Mouse (Mus musculus): ENCODE results near the gene Rhobtb3. TPM values are rescaled to one million over a fixed set of nuclear protein-coding genes. Genes with fewer than 3 reads are reported as not detected.

The Rhobtb3 gene
- 3.2 and 4.9 TPM in 2 replicates for polyA plus RNA-seq (2015; fragmentation: Nextera tagmentation; extraction: Ambion mirVana)

DNA sequence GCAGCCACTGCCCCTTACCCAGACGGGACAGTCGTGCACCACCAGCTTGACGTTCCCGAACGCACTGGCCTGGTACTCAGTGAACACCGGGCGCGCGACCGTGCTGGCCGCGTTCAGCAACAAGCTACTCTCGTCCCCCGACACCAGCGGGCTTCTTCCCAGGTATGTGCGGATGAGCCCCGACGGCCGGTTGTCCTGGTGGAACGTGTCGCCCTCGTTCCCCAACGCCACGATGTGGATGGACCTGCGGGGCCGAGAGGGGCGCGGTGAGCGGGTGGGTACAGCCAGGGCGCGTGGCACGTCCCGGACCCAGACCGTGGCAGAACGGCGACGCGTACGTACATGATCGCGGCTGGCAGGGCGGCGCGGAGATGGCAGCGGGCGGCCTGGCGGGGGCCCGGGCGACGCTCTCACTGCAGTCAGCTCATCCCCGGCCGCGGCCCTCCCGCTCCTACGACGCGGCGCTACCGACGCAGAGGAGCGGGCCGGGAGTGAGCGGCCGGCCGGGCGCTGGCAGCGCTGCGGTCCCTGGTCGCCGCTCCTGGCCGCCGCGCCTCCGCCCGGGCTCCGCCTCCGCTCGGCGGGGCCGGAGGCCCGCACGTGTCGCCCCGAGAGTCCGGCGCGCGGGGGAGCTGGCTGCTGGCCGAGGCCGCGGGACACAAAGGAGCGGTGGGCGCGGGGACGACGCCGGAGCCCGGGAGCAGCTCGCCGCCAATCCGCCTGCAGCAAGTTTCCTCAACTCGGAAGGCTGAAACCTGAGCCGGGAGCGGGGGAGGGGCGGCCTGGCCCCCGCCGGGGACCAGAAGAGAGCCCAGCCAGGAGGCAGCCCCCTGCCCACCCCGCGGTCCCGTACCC is at the start of gene Rhobtb3:
Rhobtb3 (minus strand) TSS at position 737 of the 855 bp plus-strand sequence.
- DNase-seq (ENCODE audit: low spot score) = peak; percentile 40

DNA sequence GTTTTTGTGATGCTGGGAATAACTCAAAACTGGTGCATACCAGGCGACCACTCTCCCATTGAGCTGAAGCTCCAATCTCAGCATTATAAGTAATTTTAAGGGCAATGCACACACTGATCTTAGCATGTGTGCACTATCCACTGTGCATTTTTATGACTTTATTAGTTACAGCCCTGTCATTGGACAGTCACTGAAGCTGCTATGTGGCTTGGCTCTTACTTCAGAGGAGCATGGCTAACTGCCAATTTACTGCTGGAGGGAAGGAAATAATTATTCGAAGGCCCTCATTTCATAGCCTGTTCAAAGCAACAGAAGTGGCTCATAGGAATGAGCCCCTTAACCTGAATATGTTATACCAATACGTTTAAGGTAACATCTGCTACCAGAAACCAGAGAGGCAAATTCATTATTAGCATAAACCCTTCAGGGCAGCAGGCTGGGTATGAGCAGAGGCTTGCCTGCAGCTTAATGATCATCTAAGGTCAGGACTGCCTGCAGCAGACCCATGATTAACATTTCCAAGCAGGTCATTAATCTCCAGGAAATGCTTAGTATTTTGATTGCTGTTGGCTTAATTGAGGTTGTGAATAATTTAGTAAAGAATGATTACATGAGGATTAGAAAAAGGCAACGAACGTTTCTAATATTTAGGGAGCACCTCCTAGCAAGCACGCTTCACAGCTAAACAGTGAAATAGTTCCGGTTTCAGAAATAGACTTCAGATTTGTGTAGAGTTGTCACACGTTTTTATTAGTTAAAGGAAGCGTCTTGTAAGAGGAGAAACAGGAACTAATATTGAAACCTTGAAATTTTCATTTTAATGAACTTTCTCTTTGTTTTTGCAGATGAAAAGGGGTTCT is 48.7 kb upstream of the Rhobtb3 start:
- DNase-seq (ENCODE audit: low spot score) = no peak

DNA sequence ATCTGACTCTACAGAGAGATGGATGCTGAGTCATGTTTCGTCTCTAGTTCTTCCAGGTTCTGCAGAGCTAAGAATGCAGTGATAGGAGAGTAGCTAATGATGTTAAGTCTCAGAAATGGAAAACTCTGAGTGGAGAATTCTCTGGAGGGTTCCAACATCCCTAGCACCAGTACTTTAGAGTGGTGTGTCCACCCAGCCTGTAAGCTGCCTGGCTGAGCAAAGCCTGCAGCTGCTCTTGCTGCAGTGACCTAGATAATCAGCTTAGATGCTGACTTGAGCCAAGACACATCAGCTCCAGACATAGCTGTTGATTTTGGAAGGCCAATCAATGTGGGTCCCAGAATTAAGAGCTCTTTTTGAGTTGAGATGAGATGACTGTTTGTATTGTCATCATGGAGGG is 44.4 kb upstream of the Rhobtb3 start:
- no peak for DNase-seq (ENCODE audit: low spot score)

DNA sequence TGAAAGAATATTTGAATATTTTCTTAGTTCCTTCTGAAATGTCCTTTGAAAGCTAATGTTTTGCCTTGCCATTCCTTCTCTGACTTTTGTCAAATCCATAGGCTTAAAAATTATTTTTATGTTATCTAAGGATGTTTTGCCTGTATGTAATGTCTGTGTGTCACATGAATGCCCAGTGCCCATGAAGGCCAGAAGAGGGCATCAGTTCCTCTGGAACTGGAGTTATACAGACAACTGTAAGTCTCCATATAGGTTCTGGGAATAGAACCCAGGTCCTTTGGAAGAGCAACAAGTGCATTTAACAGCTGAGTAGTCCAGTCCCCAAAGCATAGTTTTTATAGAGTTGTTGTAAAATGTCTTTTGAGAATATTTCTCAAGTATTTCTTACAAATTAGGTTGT is 38.2 kb upstream of the Rhobtb3 start:
- peak; percentile 14 for DNase-seq (ENCODE audit: low spot score)

DNA sequence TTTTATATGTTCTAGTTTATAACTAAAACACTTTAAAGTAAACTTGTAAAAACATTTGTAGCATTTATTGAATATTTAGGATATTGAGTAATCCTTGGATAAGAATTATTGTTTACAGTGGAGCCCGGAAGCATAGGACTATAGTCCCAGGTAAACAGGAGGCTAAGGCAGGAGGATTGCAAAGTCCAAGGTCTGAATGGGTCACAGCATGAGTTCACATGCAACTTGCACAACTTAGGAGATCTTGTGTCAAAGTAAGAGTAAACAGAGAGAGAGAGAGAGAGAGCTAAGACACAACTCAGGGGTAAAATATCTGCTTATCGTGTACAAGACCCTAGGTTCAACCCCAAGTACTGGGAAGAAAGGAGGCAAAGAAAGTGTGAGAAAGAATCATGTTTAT is 32.9 kb upstream of the Rhobtb3 start:
- DNase-seq (ENCODE audit: low spot score) = no peak

DNA sequence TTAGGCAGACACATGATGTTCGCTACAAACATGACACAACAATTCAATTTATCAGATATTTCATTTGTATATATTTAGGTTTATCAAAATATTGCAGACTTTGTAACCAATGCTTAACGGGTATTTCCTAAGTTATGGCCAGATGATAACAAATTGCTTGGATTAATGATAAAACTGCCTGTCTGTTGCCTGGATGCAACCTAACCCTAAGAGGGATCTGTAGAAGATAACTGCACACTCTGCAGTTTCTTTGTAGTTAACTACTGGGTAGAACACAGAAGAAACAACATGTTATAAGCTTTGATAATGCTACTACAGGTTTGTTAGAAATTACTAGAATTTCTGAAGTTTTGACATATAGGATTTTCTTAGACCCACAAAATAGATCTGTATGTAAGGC is 32.5 kb upstream of the Rhobtb3 start:
- DNase-seq (ENCODE audit: low spot score) = no peak

DNA sequence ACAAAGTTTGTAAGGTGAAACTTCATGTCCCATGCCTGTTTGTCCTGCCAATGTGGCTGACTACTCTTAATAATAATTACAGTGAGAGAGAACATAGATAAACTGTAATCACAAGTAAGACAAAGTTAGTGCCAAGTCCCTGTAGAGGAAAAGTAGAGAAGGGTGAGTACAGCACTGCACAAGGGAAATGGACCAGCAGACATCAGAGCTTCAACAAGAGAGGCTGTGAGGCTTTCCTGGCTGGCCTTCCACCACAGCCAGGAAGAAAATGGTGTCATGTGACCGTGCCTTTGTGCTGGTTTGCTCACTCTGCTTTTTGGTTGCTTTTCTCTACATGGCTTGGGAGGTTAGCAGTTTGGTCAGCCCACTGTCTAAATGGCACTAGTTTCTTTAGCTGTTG is 31.9 kb upstream of the Rhobtb3 start:
- DNase-seq (ENCODE audit: low spot score) = no peak

DNA sequence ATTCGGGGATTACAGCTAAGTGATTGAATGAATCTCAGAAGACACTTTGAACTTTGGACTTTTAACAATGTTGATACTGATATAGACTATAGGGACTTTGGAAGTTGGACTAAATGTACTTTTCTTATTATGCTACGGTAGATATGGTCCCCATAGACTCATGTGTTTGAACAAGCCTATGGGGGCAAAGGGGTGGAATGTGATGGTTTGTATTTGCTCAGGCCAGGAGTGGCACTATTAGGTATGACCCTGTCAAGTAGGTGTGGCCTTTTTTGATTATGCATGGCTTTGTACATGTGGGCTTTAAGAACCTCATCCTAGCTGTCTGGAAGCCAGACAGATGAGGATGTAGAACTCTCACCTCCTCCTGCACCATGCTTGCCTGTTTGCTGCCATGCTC is 30.8 kb upstream of the Rhobtb3 start:
- DNase-seq (ENCODE audit: low spot score) = no peak

DNA sequence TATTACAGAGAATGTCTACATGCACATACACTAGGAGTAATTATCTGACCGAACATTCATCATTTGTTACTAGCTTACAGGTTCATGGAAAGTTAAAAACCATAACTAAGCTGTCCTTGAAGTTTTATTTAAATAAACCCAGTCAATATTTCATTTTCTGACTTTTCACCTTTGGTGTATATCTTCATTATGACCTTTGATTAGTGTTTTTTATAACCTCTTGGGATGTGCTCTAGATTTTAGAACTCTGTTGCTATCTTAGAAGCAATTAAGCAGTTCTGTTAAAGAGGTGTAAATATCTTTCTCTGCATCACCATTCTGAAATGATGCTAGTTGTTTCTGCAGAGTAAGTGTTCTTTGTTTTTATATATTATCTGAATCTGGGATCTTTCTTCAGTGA is 23.1 kb upstream of the Rhobtb3 start, which contains the start of gene Spata9:
Spata9 (plus strand) TSS at position 301 of the 400 bp plus-strand sequence.
- no peak for DNase-seq (ENCODE audit: low spot score)

DNA sequence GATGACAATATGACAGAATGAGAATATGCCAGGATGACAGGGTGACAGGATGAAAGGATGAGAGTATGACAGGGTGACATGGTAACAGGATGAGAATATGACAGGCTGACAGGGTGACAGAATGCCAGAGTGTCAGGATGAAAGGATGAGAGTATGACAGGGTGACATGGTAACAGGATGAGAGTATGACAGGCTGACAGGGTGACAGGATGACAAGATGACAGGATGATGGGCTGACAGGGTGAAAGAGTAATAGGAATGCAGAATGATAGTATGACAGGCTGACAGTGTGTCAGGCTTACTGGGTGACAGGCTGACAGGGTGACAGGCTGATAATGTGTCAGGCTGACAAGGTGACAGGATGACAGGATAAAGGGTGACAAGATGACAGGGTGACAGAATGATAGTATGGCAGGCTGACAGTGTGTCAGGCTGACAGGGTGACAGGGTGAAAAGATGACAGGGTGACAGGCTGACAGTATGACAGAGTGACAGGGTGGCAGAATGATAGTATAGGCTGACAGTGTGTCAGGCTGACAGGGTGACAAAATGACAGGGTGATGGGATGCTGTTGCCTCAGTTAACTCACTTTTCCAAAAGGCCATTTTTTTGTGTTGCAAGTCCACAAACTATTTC is 11.8 kb upstream of the Rhobtb3 start:
- DNase-seq (ENCODE audit: low spot score) = no peak

DNA sequence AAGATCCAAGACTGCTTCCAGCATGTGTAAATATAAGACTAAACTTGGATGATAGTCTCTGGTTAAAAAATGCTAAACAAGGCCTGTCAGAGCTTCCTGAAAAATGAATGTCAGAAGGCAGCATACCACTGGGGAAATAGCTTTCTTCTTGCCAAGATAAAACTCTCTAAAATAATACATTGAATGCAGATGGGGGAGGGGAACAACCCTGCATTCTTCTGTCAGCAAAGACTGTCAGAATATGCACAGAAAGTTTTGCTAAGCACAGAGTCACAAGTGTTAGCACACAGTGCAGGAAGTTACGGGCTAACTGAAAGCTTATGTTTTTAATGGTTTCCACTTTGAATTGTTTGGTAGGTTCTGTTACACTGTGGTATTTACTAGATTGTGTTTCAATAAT is 6.6 kb upstream of the Rhobtb3 start:
- no peak for DNase-seq (ENCODE audit: low spot score)

DNA sequence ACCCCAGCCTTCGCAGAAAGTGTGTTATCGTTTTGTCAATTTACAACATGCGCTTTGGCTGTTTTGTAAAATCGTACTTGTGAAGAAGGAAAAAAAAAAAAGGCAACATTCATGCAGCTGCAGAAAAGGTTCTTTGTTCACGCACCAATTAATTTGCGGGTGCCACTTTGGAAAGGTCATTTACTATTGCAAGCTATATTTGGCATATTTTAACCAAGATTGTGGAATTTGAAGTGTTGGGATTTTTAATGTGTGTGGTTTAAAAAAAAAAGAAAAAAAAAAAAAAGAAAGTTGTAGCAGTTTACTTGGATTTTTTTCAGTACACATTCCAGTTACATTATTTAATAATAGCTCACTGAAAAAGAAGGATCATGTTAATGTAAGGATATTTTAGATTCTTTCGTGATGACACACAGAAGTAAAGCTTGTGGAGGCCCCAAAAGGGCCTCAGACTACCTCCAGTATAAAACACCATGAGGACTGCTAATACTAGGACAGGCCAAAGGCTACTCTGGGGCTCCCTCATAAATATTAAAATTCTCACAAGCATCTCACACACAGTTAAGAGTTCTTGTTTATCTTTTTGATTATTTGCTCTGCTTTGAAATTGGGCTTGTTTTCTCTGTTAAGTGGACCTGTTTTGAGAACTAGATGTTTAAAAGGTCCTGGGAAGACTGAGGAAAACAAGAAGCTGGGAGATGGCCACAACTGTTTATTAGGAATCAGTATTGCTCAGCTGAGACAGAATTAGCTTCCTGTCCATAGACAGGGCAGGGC is 507 bp upstream of the Rhobtb3 start:
- no peak for DNase-seq (ENCODE audit: low spot score)

DNA sequence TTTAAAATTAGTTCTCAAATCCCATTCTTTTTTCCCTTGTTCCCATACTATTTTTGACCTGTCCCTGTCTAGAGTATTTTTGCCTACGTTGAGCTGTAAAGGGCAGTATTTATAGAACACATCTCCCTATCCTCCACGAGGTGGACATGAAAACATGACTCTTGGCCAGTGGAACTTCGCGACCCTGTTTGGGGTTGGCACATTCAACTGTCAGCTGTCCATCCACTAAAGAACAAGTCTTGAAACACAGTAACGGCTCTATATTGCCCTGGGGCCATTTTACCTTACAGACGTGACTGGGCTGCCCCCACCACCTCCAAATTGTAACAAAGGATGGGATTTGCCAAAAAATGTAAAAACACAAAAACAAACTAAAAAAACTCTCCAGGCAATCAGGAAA is 994 bp downstream of the Rhobtb3 start:
- no peak for DNase-seq (ENCODE audit: low spot score)

DNA sequence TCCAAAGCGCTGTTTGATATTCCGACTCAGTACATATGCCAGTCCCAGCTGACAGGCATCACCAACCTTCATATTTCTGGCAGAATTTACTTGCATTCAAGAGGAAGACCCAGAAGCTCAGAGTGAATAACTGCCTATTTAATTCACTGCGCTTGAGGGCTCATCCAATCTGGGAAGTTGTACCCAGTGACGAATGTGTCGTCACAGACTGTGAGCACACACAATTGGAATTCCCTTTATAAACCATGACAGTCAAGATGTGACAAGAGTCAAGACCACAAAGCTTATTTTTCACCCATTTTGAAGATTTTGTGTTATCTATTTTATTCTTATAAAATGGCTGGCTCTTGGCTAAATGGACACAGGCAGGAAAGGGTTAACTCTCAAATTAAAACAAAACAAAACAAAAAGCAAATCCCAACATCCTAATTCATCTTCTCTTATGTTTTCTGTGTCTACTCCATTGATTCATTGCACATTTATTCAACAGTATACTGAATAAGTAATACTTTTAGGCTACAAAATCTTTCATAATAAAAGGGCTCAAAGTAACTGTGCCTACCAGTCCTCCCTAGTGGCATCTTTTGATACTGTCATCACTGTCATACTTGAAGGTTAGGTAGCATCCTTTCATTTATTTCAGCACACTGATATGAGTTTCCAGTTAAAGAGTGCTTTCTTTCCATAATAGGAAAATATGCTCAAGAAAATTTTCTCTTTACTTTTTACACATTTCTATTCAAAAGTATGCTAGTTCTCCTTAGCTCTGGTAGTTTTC is 2.0 kb downstream of the Rhobtb3 start:
- peak; percentile 6 for DNase-seq (ENCODE audit: low spot score)

DNA sequence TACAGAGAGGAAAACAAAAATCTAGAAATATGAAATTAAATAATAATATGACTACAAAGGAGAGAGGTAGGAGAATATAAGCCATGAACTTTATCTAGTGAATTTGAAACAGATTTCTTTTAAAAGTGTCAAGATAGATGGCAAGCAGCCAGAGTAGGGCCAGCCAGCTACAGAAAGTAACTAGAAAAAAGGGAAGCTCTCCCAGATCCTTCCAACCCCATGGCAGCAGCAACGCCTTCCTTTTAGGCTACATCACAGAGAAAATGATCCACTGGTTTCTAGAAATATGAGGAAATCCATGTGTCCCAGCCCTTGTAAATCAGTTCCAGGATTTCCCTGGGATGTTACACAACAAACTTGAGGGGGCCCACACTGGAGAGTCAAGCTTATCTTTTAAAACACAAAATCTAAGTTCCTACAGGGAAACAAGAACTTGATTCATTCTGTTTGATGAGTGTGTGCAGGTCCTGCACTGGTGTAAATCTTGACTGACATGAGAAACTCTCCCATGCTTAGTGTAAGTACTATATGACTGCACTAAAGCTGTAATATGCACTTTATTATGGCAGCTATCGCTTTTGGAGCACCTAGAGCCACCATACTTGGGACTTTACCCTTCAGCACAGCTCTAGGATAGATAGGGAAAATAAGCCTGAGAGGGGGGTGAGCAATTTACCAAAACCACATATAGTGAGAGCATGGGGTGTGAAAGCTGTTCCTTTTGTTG is 2.8 kb downstream of the Rhobtb3 start:
- no peak for DNase-seq (ENCODE audit: low spot score)

DNA sequence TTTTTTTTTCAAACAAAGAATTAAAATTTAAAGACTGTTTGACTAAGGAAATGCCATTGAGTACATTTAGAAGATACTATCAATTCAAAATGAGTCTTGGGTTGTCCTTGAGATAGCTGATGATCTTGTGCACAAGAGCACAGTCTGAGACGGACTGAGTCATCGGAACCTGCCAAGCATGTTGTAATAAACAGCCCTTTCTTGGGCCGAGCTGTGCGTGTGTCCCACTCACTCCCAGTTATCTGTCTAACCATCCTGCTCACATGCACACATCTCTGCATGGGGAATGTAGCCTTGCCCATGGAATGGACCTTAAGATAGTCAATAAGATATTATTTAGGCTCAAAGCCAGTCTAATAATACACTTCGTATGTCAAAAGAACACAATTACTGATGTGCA is 4.9 kb downstream of the Rhobtb3 start:
- no peak for DNase-seq (ENCODE audit: low spot score)

DNA sequence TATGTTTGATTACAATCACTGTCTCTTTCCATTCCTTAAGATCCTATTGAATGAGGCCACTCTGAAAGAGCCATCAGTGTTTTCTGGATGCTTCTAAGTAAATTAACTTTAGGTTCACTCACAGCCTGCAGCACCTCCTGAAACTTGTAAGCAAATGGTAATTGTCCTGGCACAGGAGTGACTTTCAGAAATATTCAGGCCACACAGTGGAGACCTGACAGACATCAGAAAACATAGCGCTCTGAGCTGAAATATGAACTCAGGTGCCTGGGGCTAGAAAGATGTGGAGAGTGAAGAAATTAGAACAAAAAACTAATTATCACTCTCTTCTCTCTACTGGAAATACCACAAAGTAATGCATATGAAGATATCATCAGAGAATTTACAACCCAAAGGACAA is 10.4 kb downstream of the Rhobtb3 start:
- DNase-seq (ENCODE audit: low spot score) = no peak

DNA sequence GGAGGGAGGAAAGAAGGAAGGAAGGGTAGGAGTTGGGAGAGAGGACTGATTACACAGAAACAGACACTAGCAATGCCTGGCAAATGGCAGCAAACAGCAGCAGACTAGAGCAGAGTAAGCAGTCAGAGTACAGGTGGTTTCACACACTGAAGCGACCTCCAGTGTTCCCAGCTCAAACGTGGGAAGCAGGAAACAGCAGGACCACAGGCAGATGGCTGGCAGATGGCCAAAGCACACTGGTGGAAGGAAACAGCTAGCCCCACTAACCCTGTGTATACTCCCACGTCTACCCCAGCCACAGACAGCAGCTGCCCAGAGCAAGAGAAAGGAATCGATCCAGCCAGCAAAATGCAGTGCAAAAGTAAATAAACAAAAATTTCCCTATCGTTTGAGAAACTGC is 12.7 kb downstream of the Rhobtb3 start:
- DNase-seq (ENCODE audit: low spot score) = no peak

DNA sequence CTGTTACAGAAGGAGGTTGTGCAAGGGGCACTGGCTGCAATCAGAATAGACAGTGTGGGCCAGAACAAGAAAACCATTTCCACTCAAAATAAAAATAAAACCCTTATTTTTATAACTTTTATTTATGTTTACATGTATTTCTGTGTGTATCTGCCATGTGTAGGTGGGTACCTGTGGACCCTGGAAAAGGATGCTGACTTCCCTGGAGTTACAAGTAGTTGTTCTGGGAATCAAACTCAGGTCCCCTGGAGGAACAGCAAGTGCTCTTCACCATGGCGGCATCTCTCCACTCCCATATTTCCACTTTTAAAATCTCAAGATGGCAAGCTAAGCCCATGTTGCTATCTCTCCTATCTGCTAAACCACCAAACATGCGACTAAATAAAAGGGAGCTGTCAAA is 13.1 kb downstream of the Rhobtb3 start:
- no peak for DNase-seq (ENCODE audit: low spot score)

DNA sequence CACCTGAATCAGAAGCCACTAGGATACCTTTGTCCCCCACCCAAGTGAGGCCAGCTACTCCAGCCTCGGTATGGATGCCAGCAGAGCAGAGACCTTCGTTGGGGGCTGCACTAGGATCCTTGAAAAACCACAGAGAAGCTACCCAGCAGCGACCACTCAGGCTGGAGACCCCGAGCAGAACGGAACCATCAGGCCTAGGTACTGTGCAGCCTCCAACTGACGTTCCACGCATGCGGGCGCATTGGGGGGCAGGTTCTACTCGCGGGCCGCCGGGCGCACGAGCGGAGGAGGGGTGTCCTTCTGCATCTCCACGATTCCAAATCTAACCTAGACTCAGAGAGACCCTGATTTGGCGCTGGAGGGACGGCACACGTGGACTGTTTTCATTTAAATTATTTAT is 13.7 kb downstream of the Rhobtb3 start:
- no peak for DNase-seq (ENCODE audit: low spot score)

All from thymus, postnatal 0 days (tissue).